Mouse (Mus musculus) lung, postnatal 4 days (tissue): ENCODE measurements around the gene Wasl.

Experiments used
- DNase-seq, 2 experiments: peaks; one replicate each; pipeline ENCODE4 v3.0.0; 2021

The Wasl gene

DNA sequence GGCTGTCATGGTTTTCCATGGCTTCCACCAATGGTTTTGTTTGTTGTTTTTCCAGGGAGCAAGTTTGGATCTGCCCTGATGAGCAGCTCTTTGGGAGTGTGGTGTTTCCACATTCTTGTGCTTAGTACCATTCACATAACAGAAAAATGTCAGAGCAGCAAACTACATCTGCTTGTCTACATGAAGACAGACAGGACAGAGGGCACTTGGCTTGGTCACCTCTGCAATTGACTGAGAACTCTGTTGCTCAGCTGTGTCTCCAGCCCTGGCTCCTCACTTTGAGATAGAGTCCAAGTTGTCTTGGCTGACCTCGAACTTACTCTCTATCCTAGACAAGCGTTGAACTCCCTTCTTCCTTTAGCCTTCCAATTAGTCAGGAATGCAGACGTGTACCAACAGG lies 62.5 kb downstream of the Wasl start:
- no peak for DNase-seq

GRCm38 (mm10) chr6:24601668-24602067 lies 63.1 kb downstream of the Wasl start:
- no peak for DNase-seq

- no peak for DNase-seq
Observed at GRCm38 (mm10) chr6:24600726-24601125, 64.1 kb downstream of the Wasl start.

DNA sequence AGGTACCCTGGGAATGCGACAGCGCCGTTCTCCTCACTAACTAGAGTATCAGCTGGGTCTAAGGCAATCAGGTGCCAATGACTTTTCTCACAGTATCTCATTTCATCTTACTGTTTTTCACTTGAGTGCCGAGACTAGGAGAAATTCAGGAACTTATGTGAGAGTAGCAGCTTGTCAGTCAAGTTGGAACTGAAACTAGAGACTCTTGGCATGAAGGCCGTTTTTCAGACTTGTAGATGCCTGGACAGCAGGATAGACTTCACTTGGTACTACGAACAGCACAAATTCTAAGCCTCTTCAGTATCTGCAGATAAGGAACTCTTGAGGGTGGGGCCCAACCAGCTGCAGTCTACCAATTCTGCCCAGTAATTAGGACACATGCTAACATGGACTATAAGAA lies 64.7 kb downstream of the Wasl start:
- DNase-seq: no peak

- no peak for DNase-seq
Observed at GRCm38 (mm10) chr6:24599639-24600038, 65.2 kb downstream of the Wasl start.

DNA sequence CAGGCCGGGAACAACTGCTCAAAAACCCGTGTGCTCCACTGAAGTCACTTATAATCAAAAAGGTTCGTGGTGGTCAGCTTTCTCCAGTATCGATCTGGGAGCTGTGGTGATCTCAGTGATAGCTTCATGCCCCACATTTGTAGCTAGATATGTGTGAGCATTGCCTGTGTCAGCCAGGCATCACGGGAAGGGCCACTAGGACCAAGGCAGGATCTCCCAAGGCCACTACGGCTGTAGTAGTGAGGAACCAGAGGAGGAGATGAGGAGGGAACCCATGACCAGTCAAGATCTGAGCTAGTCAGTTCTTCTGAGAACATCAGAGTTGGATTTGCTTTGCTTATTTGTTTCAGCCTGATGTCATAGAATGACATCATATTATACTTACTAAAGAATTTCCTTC lies 65.6 kb downstream of the Wasl start:
- DNase-seq: no peak

- no peak for DNase-seq
Observed at GRCm38 (mm10) chr6:24597500-24597899, 67.3 kb downstream of the Wasl start, which contains the start of gene Lmod2. Gene Lmod2 (plus strand): TSS chr6:24597762.

- DNase-seq: no peak
Observed at GRCm38 (mm10) chr6:24591525-24592218, 73.1 kb downstream of the Wasl start.

- no peak for DNase-seq
Observed at GRCm38 (mm10) chr6:24590282-24590681, 74.5 kb downstream of the Wasl start.

DNA sequence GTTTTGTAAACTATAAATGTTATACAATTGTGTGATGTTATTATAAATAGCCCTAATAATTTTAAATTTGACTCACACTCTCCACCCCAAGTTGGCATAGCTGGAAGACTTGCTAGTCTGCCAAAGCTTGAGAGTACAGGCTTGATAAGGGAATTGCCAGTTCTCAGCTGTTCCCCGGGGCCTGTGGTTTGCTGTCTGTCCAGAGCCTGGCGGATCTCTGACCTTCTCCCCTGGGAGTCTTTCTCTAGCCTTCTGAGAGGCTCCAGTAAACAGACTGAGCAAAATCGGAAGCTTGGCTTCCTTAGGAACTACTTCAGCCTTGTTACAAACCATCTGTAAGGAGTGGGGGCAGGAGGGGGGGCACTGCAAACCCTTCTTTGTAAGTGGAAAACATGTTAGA lies 77.9 kb downstream of the Wasl start:
- DNase-seq: peak; percentile 24 to 62

DNA sequence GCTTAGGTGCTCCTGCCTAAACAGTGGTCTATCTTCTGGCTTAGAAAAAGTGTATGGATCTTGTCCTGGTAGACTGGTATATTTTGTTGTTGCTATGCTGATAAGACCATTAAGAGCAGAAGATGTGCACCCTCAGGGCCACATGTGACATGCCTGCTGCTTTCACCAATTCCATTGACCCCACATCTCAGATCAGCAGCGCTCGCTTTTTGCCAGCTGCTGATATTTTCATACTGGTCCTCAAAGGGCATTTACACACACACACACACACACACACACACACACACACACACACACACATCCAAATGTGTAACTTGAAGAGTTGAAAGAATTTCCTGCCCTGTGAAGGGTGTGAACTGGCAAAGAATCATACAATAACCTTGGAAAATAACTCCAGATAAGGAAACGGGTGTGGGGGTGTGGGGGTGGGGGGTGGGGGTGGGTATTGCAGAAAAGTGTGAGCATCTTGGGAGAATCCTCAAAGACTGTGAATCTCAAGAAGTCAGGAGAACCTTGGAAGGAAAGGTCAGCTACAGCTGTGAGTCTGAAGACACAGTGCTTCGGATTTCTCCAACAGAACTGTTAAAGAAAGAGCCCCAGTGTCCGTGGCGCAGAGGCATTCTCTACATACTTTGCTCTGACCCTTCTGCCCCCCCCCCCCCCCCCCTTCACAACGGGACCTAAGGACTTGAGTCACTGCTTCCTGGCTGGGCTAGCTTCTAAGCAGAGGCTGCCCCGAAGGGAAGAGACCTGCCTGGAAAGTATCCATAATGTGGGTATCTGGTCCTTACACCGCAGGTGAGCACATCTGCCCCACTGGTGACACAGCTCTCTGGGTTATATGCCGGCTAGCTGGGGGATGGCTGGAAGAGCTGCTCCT lies 79.1 kb downstream of the Wasl start:
- DNase-seq: no peak

DNA sequence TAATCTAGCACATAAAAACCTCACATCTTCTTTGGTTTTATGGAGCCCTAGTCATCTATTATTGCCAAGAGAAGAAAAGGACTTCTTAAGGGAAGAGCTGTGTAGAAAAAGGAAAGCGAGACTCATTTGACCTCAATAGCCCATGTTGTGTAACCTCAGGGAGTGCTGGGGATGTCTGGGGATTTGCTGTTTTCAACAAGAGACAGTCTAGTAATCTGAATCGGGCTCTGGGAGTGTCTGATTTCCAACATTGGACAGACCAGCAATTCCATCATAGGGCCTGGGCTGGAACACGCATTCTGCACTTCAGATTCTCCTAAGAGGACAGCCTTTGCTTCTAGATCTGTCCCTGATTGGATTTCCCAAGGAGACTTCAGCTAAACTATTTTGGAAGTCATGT lies 81.4 kb downstream of the Wasl start:
- DNase-seq: no peak

GRCm38 (mm10) chr6:24573319-24573718 lies 91.5 kb downstream of the Wasl start:
- no peak for DNase-seq

- no peak for DNase-seq
Observed at GRCm38 (mm10) chr6:24572431-24572830, 92.4 kb downstream of the Wasl start.

GRCm38 (mm10) chr6:24571126-24571525 lies 93.7 kb downstream of the Wasl start:
- peak; percentile 14 to 32 for DNase-seq

GRCm38 (mm10) chr6:24570278-24570677 lies 94.5 kb downstream of the Wasl start:
- no peak for DNase-seq

DNA sequence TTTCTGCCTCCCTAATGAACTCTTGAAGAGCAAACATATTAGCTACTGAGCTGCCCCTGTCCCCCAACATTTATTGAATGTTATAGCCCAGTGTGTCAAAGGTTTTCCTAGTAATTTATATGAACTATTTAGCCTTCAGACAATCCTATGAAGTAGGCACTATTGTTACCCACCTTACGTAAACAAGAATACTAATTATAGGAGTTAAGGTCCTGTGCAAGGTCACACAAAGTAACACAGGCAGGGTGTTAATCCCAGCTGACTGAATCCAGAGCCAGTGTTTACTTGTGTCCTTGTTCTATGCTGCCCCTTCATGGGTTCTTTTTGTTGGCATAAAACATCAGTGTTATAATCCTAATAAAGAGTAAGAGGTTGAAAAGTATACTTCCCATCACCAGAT lies 95.1 kb downstream of the Wasl start:
- no peak for DNase-seq

GRCm38 (mm10) chr6:24568963-24569362 lies 95.8 kb downstream of the Wasl start:
- no peak for DNase-seq

DNA sequence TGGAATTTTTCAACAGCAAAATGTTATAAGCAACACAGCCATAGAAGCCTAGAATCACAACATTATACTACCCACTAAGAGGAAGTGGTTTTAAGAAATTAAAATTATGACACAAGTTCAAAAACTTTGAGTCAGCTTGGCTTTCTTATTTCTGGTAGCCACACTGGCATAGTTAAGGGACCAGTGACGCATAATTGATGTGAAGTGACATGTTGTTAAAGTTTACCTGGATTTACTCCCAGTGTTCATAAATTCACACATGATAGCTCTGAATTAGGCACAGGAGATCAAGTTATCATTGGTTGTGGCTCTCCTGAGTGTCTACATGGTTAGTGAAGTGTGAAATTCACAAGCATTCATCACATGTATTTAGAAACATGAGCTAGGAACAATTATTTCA lies 99.9 kb downstream of the Wasl start:
- no peak for DNase-seq

DNA sequence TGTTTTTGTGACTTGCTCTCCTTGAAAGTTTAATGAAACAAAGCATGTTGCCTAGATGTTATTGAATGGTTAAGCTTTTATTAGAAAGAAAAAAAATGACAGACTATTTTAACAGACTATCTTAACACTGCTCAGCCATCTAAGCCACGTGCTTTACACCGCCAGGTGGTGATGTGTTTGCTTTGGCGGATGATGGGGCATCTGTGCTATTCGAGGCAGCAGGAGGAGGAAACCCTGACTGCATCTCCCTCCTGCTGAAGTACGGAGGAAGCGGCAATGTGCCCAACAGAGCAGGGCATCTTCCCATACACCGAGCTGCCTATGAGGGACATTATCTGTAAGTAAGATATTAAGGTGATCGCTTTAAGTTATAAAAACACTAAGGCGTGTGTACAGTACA lies 100.7 kb downstream of the Wasl start:
- no peak for DNase-seq
